Mouse (Mus musculus): ENCODE results near the gene Rplp0. TPM values are rescaled to one million over a fixed set of nuclear protein-coding genes. Genes with fewer than 3 reads are reported as not detected.

Rplp0 gene
- total RNA-seq, 2 experiments from 2014 or later: 347 to 378 TPM

DNA sequence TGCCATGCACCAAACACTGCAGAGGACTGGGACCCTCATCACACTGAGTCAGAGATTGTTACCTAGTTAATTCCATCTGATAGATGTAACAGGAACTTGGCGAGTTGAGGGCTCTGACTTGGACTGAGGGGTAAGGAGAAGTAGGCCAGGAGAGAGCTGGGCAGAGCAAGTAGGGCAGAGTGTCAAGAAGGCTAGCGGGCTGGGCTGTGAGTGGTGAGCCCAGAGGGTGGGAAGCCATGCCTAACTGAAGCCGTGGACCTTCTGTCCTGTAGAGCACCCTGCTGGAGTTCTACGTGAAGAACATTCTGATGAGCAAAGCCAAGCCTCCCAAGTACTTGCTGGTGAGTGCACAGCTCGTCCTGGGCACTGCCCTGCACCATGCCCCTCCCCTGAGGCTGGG lies 20.1 kb downstream of the Rplp0 start:
- DNase-seq (ENCODE audit: low spot score in 2 of 2): no peak

DNA sequence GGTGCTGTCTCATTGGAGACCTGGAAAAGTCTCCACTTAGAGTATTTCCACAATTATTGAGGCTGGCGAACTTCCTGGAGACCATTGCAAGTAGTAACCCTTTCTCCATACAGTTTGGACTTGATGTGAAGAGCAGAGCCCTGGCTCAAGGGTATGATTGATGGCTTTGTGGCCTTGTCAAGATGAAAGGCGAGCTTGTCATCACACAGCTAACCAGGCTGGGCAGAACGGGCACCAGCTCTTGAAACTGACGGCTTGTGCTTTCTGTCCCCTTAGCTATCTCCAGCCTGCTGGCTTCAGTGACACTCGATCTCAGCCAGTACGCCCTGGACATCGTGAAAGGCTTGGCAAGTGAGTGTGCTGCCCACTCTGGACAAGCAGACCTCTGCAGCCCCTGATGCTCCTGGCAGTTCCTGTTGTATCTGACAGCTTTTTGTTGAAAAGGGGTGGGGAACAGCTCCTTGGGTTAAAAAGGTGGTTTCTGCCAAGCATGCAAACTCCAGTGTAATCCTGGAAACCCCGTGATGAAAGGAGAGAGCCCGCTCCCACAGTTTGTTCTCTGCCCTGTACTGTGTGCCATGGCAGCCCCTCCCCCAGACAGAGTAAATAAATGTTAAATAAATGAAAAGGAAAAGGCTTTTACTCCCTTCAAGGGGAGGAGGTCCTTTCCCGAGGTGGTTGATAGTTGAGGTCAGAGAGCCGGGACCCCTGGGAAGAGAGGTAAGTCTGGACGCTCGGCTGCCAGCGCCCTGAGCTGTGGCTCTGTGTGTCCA lies 21.1 kb downstream of the Rplp0 start:
- DNase-seq (ENCODE audit: low spot score in 2 of 2): no peak

DNA sequence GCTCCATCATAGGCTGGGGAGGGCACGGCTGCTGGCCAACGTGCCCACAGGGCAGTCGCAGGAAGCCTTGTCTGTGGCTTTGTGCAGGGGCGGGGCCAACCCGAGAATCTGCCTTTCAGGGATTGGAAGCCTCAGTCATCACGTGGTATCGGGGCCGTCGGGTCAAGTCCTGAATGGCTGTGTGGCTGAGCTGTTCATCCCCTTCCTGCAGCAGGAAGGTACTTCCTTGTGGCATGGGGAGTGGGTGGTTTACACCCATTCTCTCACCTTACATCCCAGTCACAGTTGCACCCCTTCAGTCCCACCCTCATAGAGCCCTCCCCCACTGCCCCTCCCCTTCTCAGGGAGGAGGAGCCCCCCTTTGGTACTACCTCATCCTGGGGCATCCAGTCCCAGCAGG lies 22.4 kb downstream of the Rplp0 start:
- no peak for DNase-seq (ENCODE audit: low spot score in 2 of 2)

GRCm38 (mm10) chr5:115585616-115586015 lies 26.3 kb downstream of the Rplp0 start:
- DNase-seq (ENCODE audit: low spot score in 2 of 2): no peak

GRCm38 (mm10) chr5:115586166-115586565 lies 26.9 kb downstream of the Rplp0 start:
- DNase-seq (ENCODE audit: low spot score in 2 of 2): no peak

DNA sequence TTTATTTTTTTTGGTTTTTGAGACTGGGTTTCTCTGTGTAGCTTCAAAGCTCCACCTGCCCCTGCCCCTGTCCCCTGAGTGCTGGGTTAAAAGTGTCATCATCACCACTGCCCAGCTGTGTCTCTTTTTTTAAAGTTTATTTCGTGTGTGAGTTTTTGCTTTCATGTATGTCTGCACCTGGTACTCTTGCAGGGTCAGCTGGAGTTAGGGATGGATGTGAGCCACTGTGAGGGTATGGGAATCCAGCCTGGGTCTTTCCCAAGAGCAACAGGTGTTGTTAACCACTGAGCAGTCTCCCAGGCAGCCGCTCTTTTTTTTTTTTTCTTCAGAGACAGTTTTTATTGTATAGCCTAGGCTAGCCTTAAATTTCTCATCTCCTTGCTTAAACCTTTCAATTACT lies 27.5 kb downstream of the Rplp0 start:
- DNase-seq (ENCODE audit: low spot score in 2 of 2): no peak

DNA sequence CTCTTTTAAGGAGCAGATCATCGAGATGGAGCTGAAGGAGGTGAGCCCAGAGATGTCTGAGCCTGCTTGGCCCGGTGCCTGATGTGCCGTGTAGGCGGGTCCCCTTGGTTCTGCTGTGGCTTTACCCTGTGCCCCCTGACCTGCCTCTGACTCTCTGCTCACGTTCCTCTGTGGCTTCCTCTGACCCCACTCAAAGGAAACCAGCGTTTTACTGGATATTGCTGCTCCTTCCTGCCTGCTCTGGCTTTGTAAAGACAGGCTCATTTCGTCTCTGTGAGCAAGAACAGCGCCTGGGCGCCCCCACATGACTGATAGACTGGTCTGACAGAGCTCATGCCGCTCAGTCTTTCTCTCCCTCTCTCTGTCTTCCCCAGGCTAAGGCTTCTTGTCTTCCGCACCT lies 31.8 kb downstream of the Rplp0 start:
- no peak for DNase-seq (ENCODE audit: low spot score in 2 of 2)

DNA sequence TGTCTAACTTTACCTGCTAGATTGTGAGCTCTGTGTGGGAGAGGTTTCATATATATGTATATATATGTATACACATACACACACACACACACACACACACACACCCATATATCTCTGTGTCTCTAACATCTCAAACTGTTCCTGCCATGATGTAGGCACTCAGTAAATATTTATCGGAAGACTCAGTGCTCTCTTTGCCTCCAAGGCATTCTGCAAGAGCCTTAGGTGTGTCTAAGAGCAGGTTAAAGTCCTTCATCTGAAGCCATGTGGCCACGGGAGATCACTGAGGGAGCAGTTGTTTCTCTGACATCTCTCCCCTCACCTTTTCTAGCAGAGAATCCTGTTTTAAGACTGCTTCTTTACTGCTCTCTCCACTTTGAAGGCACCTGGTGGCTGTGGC lies 32.2 kb downstream of the Rplp0 start:
- DNase-seq (ENCODE audit: low spot score in 2 of 2): no peak

DNA sequence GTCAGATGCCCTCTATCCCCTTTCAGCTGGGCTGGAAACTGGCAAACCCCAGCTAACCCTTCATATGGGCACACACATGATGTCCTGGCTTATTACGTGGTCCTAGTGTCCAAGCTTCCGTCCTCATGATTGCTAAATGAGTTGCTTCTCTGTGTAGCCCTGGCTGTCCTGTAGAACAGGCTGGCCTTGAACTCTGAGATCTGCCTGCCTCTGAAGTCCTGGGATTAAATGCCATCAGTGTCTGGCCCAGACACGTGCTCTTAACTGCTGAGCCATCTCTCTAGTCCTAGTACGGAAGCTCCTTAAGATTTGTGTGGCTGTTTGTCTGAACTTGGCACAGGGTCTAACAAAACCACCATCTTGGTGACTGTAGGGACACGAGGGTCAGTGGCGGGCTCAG lies 44.3 kb downstream of the Rplp0 start:
- no peak for DNase-seq (ENCODE audit: low spot score in 2 of 2)

DNA sequence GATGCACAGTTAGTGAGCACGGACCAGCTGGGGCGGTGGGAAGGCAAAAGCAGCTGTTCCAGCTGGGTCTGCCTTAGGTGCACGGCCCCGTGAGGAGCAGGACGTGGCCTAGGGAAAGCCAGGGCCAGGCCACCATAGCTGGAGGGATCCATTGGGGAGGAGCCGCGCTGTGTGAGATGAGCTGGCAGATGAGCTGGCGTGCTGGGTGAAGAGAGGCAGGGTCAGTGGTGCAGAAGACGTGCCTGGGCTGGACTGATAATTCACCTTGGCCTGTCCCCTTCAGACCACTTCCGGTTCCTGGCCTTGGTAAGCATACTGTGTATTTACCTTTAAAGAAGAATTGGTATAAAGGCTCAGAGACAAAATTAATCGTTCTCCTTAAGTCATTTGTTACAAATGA lies 52.3 kb downstream of the Rplp0 start:
- no peak for DNase-seq (ENCODE audit: low spot score in 2 of 2)

Small RNA genes lying within 50 kb of the gene (microRNA-seq; reads per million reads assigned to microRNA genes)
- 0.45 to 1.1 reads per million in 2 experiments for gene Mir7029

Other genes with a start within 250 kb of the Rplp0 start
- gene Srsf9, start 232.3 kb upstream of the Rplp0 start, total RNA-seq (2021): 10 to 100 TPM; 82.0 to 88.2 TPM
- gene Gatc, start 218.3 kb upstream of the Rplp0 start, total RNA-seq (2021): 10 to 100 TPM; 22.3 to 22.6 TPM
- 10 to 100 TPM; 28.8 to 31.4 TPM for gene Triap1, start 218.2 kb upstream of the Rplp0 start, total RNA-seq (2021)
- gene Cox6a1, start 210.5 kb upstream of the Rplp0 start, total RNA-seq (2021): 100 to 1,000 TPM; 865 to 866 TPM
- gene Msi1, start 129.9 kb upstream of the Rplp0 start, total RNA-seq (2021): 10 to 100 TPM; 70.6 to 71.8 TPM
- gene Pla2g1b, start 93.2 kb upstream of the Rplp0 start, total RNA-seq (2021): not detected
- 10 to 100 TPM; 25.8 to 28.3 TPM for gene Sirt4, start 74.7 kb upstream of the Rplp0 start, total RNA-seq (2021)
- gene Pxn, start 52.8 kb upstream of the Rplp0 start, total RNA-seq (2021): 10 to 100 TPM; 33.1 to 38.7 TPM
- 10 to 100 TPM; 69.1 to 71.5 TPM for gene Gcn1l1, start 5.8 kb downstream of the Rplp0 start, total RNA-seq (2021)
- gene Rab35, start 72.4 kb downstream of the Rplp0 start, total RNA-seq (2021): 10 to 100 TPM; 81.3 to 88.6 TPM
- gene Bicdl1, start 172.2 kb downstream of the Rplp0 start, total RNA-seq (2021): 10 to 100 TPM; 99.5 to 99.8 TPM